Mouse (Mus musculus) heart, postnatal 0 days (tissue): ENCODE data around the gene Cxcl12. TPM values are rescaled to one million over a fixed set of nuclear protein-coding genes. Genes with fewer than 3 reads are reported as not detected.

Experiments used
- ATAC-seq: fragments of 200-750 bp; cut with Nextera tagmentation; 2 replicates; pipeline ENCODE4 v1.8.0; 2017; ENCODE audit warnings: low read depth, moderate number of reproducible peaks, moderate library complexity; ENCODE audit not compliant: insufficient read depth
- DNase-seq: peaks from one replicate; pipeline ENCODE4 v3.0.0-alpha.2; 2016; ENCODE audit warnings: low spot score
- H3K27ac ChIP-seq: fragments of 300-500 bp; sonication (generic); 2 replicates; pipeline ENCODE4 v1.5.1; 2014; ENCODE audit warnings: low read depth, mild to moderate bottlenecking
- H3K27me3 ChIP-seq: fragments of 300-500 bp; sonication (generic); 2 replicates; pipeline ENCODE4 v1.6.1; 2014; ENCODE audit warnings: low read length, mixed read lengths; ENCODE audit not compliant: control insufficient read depth, insufficient read depth
- H3K36me3 ChIP-seq: fragments of 300-500 bp; sonication (generic); replicated peaks from 2 replicates; pipeline ENCODE4 v1.6.1; 2014; ENCODE audit warnings: low read length, mixed read lengths; ENCODE audit not compliant: control insufficient read depth, insufficient read depth
- H3K4me1 ChIP-seq: fragments of 300-500 bp; sonication (generic); 2 replicates; pipeline ENCODE4 v1.6.1; 2014; ENCODE audit warnings: antibody characterized with exemption; ENCODE audit not compliant: control insufficient read depth, insufficient read depth
- H3K4me2 ChIP-seq: fragments of 300-500 bp; sonication (generic); 2 replicates; pipeline ENCODE4 v1.6.1; 2014; ENCODE audit warnings: low read depth, mild to moderate bottlenecking, low read length, moderate library complexity
- H3K4me3 ChIP-seq: fragments of 300-500 bp; sonication (generic); 2 replicates; pipeline ENCODE4 v1.5.1; 2014; ENCODE audit warnings: low read depth, low read length
- H3K9ac ChIP-seq: fragments of 300-500 bp; sonication (generic); replicated peaks from 2 replicates; pipeline ENCODE4 v1.6.1; 2014; ENCODE audit warnings: low read depth, low read length, mixed read lengths
- H3K9me3 ChIP-seq: fragments of 300-500 bp; sonication (generic); replicated peaks from 2 replicates; pipeline ENCODE4 v1.6.1; 2016; ENCODE audit warnings: low read length; ENCODE audit not compliant: control insufficient read depth
- CTCF ChIP-seq: IDR thresholded peaks from 2 replicates; pipeline ENCODE4 v1.5.1; 2016; ENCODE audit warnings: antibody characterized with exemption, control low read depth, low read depth
- EP300 ChIP-seq: IDR thresholded peaks from 2 replicates; pipeline ENCODE4 v1.6.1; 2016; ENCODE audit warnings: antibody characterized with exemption, low read depth
- WGBS: fragments of 180-500 bp; shearing (Covaris S2); extraction: QIAGEN DNeasy Blood & Tissue Kit; methylation state at CpG from one replicate; pipeline ENCODE4 v1.1.7; 2014; 5-methylcytosine and 5-hydroxymethylcytosine counted together
- polyA plus RNA-seq: library from polyadenylated mRNA; unstranded; fragments of >200 nt; fragmentation: Nextera tagmentation; extraction: Ambion mirVana; gene quantifications from 2 replicates; pipeline ENCODE4 v1.2.1, GENCODE M21; 2015
- total RNA-seq: library from RNA; depleted of rRNA; stranded (reverse); fragments of >200 nt; gene quantifications from 2 replicates; pipeline ENCODE4 v1.2.3, GENCODE M21; 2014; ENCODE audit warnings: low replicate concordance; rRNA removed

Cxcl12 gene
- total RNA-seq, result 48.0 and 55.5 TPM in 2 replicates
- 52.7 and 54.8 TPM in 2 replicates for polyA plus RNA-seq

DNA sequence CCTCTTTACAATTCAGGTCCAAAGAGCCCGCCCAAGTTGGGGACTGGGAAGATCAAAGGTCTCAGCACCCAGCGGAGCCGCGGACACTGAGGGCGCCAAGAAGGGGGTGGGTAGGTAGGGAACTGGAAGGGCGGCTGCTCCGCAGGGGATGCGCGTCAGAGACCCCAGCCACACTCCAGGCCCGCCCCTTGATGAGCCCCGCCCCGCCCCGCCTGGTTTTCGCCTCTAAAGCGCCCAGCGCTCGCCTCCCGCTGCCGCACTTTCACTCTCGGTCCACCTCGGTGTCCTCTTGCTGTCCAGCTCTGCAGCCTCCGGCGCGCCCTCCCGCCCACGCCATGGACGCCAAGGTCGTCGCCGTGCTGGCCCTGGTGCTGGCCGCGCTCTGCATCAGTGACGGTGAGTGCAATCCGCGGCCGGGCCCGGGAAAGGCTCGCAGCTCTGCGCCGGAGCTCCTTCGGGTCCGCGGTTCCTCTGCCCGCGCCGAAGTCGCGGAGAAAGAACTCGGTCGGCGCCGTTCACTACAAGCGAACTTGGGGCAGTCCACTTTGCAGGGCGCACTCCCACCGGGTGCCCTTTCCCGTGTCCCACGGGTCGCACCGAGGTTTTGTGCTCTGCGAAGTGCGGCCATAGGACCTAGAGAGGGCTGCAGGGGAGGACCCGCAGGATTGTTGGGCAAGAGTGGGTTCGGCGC is at the start of gene Cxcl12:
Gene Cxcl12, plus strand, starts transcription at position 215 of the 691 bp plus-strand sequence.
- peak; percentile 59 for DNase-seq
- no peaks in the 10 kb centered on the region for H3K9me3 ChIP-seq
- H3K4me2 ChIP-seq, result peak within 1 kb of the TSS; percentile 98
- TF ChIP-seq EP300 (no peak), CTCF (no peak)
- peak; percentile 70 for ATAC-seq
- peak within 1 kb of the TSS; percentile 52 for H3K27ac ChIP-seq
- peaks cover 31% of the 10 kb centered on the region for H3K27me3 ChIP-seq
- H3K9ac ChIP-seq, result peak within 1 kb of the TSS; percentile 77
- H3K4me3 ChIP-seq, result peak within 1 kb of the TSS; percentile 73
- WGBS, result under 1% methylated on average over 63 of the region's 64 CpGs
- peaks cover 3% of the 10 kb centered on the region; the same call in 1 of the 2 replicates for H3K4me1 ChIP-seq
- no peaks in the 10 kb centered on the region; the same call in 1 of the 2 replicates for H3K36me3 ChIP-seq

GRCm38 (mm10) chr6:117122074-117122473 is 46.3 kb upstream of the Cxcl12 start:
- Histone ChIP-seq H3K27ac (no peak overlapping the region), H3K4me1 (no peaks in the 10 kb centered on the region), H3K4me2 (no peak overlapping the region), H3K9ac (no peak overlapping the region), H3K36me3 (no peaks in the 10 kb centered on the region), H3K9me3 (no peaks in the 10 kb centered on the region), H3K27me3 (no peaks in the 10 kb centered on the region), H3K4me3 (no peak overlapping the region)
- no peak for ATAC-seq
- 85% methylated on average over 3 of the region's 3 CpGs for WGBS
- DNase-seq, result no peak
- TF ChIP-seq CTCF (no peak), EP300 (no peak)

- WGBS, result 89% methylated on average over 1 of the region's 1 CpGs
- ATAC-seq (no peak), DNase-seq (no peak)
- no peaks in the 10 kb centered on the region for H3K27me3 ChIP-seq
- H3K36me3 ChIP-seq, result no peaks in the 10 kb centered on the region
- no peaks in the 10 kb centered on the region for H3K4me1 ChIP-seq
- no peak overlapping the region for H3K27ac ChIP-seq
- H3K9me3 ChIP-seq, result no peaks in the 10 kb centered on the region
- no peak overlapping the region for H3K9ac ChIP-seq
- H3K4me3 ChIP-seq, result no peak overlapping the region
- H3K4me2 ChIP-seq, result no peak overlapping the region
- TF ChIP-seq EP300 (no peak), CTCF (no peak)
These were observed 42.0 kb upstream of the Cxcl12 start for GRCm38 (mm10) chr6:117126356-117126755.

DNA sequence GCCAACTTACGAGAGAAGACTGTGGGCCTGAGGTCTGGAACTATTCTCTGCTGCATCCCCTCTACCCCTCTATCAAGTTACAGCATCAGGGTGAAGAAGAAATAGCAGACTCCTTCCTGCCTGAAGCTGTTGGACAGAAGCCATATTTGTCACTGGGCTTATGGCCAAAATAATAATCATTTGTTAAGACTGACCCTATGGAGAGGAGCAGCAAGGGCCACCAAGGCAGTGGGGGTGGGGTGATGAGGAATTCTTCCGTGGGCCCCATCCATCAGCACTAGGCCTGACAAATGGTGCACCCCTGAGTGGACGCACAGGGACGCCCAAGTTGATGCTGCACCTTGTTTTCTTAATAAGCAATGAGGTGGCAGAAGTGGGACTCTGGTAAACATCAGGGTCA is 38.9 kb upstream of the Cxcl12 start:
- DNase-seq, result no peak
- TF ChIP-seq CTCF, result no peak
- no peak for TF ChIP-seq EP300
- H3K4me3 ChIP-seq, result no peak overlapping the region
- H3K27ac ChIP-seq, result no peak overlapping the region
- no peak overlapping the region for H3K9ac ChIP-seq
- no peak for ATAC-seq
- no peaks in the 10 kb centered on the region for H3K36me3 ChIP-seq
- no peak overlapping the region for H3K4me2 ChIP-seq
- no peaks in the 10 kb centered on the region for H3K9me3 ChIP-seq
- WGBS, result 39% methylated on average over 4 of the region's 4 CpGs
- H3K27me3 ChIP-seq, result no peaks in the 10 kb centered on the region
- no peaks in the 10 kb centered on the region for H3K4me1 ChIP-seq

DNA sequence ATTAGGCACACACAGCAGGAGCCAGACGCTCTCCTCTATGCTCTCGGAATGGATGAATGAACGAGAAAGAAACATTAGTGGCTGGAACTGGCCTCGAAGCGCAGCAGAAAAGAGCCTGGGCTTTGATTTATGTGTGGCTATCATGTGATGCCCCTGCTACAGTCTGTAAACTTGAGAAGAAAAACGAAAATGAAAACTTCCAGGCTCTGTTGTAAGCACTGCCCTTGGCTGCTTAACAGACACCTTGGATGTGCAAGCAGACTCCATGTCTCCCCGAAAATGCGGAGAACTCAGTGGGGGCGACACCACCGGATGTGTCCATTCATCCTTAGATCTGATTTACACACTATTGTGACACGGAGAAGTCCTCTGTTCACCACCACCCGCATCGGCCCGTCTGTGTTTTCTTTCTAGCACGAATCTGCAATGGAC is 37.6 kb upstream of the Cxcl12 start:
- Histone ChIP-seq H3K9me3 (no peaks in the 10 kb centered on the region), H3K9ac (no peak overlapping the region), H3K4me1 (no peaks in the 10 kb centered on the region), H3K27ac (no peak overlapping the region), H3K27me3 (no peaks in the 10 kb centered on the region), H3K4me2 (no peak overlapping the region), H3K36me3 (no peaks in the 10 kb centered on the region), H3K4me3 (no peak overlapping the region)
- no peak for TF ChIP-seq CTCF
- TF ChIP-seq EP300, result no peak
- WGBS, result 71% methylated on average over 15 of the region's 15 CpGs
- ATAC-seq (no peak), DNase-seq (no peak)
